Mouse (Mus musculus): Measurements from ENCODE around the gene Setd1a.

DNA sequence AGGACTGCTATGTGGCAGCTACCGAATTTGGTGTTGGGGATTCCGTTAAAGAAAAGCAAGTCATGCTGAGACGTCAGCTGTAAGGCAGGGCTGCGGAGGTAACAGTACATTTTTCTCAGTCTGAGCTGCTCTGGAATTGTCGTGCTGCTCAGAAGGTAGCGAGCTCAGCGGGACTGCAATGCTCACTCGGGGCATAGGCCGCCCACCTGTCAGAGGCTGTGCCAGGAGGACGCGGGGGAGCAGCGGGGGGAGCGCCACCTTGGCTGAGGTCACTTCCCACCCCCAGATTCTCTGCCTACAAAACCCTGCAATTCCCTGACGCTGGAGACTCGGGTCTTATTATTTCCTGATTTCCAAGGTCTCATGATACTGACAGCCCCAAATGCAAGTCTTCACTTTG is 64.4 kb downstream of the Setd1a start:
- TF ChIP-seq CTCF (IDR thresholded peaks at IDR 0.05; ENCODE audit: low read depth), result no peak
- no peak for TF ChIP-seq EP300 (IDR thresholded peaks at IDR 0.05; ENCODE audit: low read depth)
